ENCODE assay signal across 27 mouse cellular contexts in the genomic region with DNA sequence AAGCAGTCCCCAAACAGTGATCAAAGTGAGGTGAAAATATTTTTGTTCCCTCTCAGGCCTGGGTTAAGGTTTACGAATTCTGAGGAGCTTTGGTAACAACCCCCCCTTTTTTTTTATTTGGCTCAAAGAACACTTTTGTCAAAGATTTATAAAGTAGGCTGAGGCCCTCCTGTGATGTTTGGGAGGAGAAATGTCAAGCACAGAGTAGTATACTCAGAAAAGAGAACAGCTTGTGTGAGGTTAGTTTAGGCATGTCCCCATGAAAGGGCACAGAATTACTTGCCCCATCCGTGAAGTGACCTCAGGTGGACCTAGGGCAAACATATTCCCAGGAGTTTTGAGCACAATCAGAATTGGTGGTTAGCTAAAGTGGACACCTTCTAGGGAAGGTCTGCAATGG.
"Had no signal": no experiment of that assay in that cellular context is flagged by ENCODE, and none has a peak within 500 bp of the region (broad histone marks: within the 10 kb centered on the region; RNA-seq: fewer than 3 reads in every experiment).

No protein-coding gene starts in this region.

- H3K4me2 ChIP-seq: heart, embryonic 11.5 days; heart, embryonic 12.5 days; heart, embryonic 13.5 days; heart, embryonic 15.5 days; hindbrain, embryonic 12.5 days; hindbrain, embryonic 13.5 days; hindbrain, embryonic 14.5 days; hindbrain, embryonic 15.5 days; intestine, embryonic 15.5 days had no signal

- H3K36me3 ChIP-seq: heart, embryonic 10.5 days; heart, embryonic 12.5 days; heart, embryonic 13.5 days; heart, embryonic 15.5 days; hindbrain, embryonic 10.5 days; hindbrain, embryonic 12.5 days; hindbrain, embryonic 13.5 days; hindbrain, embryonic 15.5 days; intestine, embryonic 15.5 days had no signal

- H3K4me1 ChIP-seq: heart, embryonic 10.5 days; heart, embryonic 12.5 days; heart, embryonic 15.5 days; hindbrain, embryonic 10.5 days; hindbrain, embryonic 12.5 days; hindbrain, embryonic 13.5 days; hindbrain, embryonic 15.5 days; intestine, embryonic 15.5 days had no signal

- H3K27ac ChIP-seq: heart, adult 2 months; heart, embryonic 10.5 days; heart, embryonic 13.5 days; heart, embryonic 15.5 days; hindbrain, embryonic 10.5 days; hindbrain, embryonic 12.5 days; hindbrain, embryonic 13.5 days; hindbrain, embryonic 14.5 days; hindbrain, embryonic 15.5 days; hindbrain, postnatal 0 days; intestine, embryonic 15.5 days; kidney, postnatal 0 days; layer of hippocampus, adult 2 months; left cerebral cortex, adult 2 months had no signal

- H3K9me3 ChIP-seq: heart, embryonic 10.5 days; heart, embryonic 12.5 days; heart, embryonic 13.5 days; heart, embryonic 15.5 days; hindbrain, embryonic 10.5 days; hindbrain, embryonic 12.5 days; hindbrain, embryonic 13.5 days; hindbrain, embryonic 15.5 days; intestine, embryonic 15.5 days had no signal

- H3K4me3 ChIP-seq: heart, adult 2 months; heart, embryonic 10.5 days; heart, embryonic 12.5 days; heart, embryonic 13.5 days; heart, embryonic 15.5 days; hindbrain, embryonic 10.5 days; hindbrain, embryonic 12.5 days; hindbrain, embryonic 13.5 days; hindbrain, embryonic 15.5 days; intestine, embryonic 15.5 days; layer of hippocampus, adult 2 months; left cerebral cortex, adult 2 months had no signal

- H3K27me3 ChIP-seq: heart, embryonic 12.5 days; heart, embryonic 13.5 days; heart, embryonic 15.5 days; hindbrain, embryonic 12.5 days; hindbrain, embryonic 13.5 days; hindbrain, embryonic 15.5 days; intestine, embryonic 15.5 days had no signal

- DNase-seq: heart, adult 18-20 months; heart, adult 2 months; heart, postnatal 10 days; heart, postnatal 14 days; heart, postnatal 36 days; heart, postnatal 4 days; kidney, adult 18-20 months; kidney, postnatal 14 days had no signal

- H3K9ac ChIP-seq: heart, embryonic 12.5 days; heart, embryonic 13.5 days; heart, embryonic 15.5 days; hindbrain, embryonic 12.5 days; hindbrain, embryonic 13.5 days; hindbrain, embryonic 14.5 days; hindbrain, embryonic 15.5 days; intestine, embryonic 15.5 days had no signal

- ATAC-seq: hindbrain, embryonic 16.5 days; hindbrain, postnatal 0 days; inflammation-experienced regulatory T-cells, adult 6 months; intestine, embryonic 15.5 days; intestine, embryonic 16.5 days; intestine, postnatal 0 days had no signal
